Mouse (Mus musculus): ENCODE results near the gene Akap6. TPM values are rescaled to one million over a fixed set of nuclear protein-coding genes. Genes with fewer than 3 reads are reported as not detected.

The Akap6 gene
- polyA plus RNA-seq, 1 experiment from 2014 or later = 0.41 TPM

DNA sequence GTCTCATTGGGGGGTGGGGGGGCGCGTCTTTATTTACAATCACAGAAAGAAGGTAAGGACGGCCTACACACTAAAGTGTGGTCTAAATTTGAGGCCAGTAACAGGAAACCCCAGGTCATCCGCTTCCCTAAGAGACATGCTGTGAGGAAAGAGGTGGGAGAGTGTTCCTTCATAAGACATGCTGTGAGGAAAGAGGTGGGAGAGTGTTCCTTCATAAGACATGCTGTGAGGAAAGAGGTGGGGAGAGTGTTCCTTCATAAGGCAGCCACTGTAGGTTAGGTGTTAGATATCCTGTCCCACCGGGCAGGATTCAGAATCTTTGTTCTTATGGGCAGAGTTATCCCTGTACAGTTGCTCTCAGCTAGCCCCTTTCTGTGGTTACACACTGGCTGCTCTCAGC lies 494.5 kb downstream of the Akap6 start:
- Histone ChIP-seq H3K36me3 (ENCODE audit: insufficient read depth, low read length) (no peaks in the 10 kb centered on the region), H3K4me3 (ENCODE audit: low read length) (no peak overlapping the region), H3K27me3 (ENCODE audit: insufficient read depth, low read length) (no peaks in the 10 kb centered on the region), H3K4me2 (replicated peaks; ENCODE audit: low read depth, low read length) (no peak overlapping the region), H3K4me1 (ENCODE audit: insufficient read depth, low read length) (no peaks in the 10 kb centered on the region), H3K9me3 (ENCODE audit: low read length) (no peaks in the 10 kb centered on the region), H3K9ac (replicated peaks; ENCODE audit: low read length) (no peak overlapping the region), H3K27ac (ENCODE audit: low read length) (no peak overlapping the region)
- 71% methylated on average over 5 of the region's 5 CpGs for WGBS
- ATAC-seq (ENCODE audit: low FRiP score, low TSS enrichment) = no peak

Other genes with a start within 250 kb of the Akap6 start
- gene Arhgap5, start 195.4 kb upstream of the Akap6 start, polyA plus RNA-seq (2015; fragmentation: Nextera tagmentation; extraction: Ambion mirVana) = 41.0 and 46.9 TPM in 2 replicates

All from kidney, embryonic 16.5 days (tissue).